Mouse (Mus musculus) G1E (cell line): ENCODE measurements around the gene Htra3.

Experiments used
- CTCF ChIP-seq: IDR thresholded peaks from 2 replicates; pipeline ENCODE4 v1.5.1; 2012; ENCODE audit warnings: low read depth, low read length, inconsistent platforms, mixed read lengths
- GATA1 ChIP-seq: IDR thresholded peaks from 2 replicates; pipeline ENCODE4 v1.6.1; 2012; ENCODE audit warnings: borderline replicate concordance, low read length, inconsistent platforms, mixed read lengths
- POLR2AphosphoS5 ChIP-seq: IDR thresholded peaks from 2 replicates; pipeline ENCODE4 v1.6.1; 2012; ENCODE audit warnings: low read depth, low read length, inconsistent platforms; ENCODE audit not compliant: insufficient replicate concordance
- TAL1 ChIP-seq: conservative IDR thresholded peaks from 2 replicates; pipeline ENCODE4 v1.6.1; 2012; ENCODE audit warnings: low read depth, low read length, inconsistent platforms, mixed read lengths

GRCm38 (mm10) chr5:35671474-35671891 lies 8.1 kb downstream of the Htra3 start:
- TF ChIP-seq TAL1, result no peak
- TF ChIP-seq CTCF, result no peak
- no peak for TF ChIP-seq GATA1
- TF ChIP-seq POLR2AphosphoS5, result no peak
